Mouse (Mus musculus) neural tube, embryonic 12.5 days (tissue): ENCODE data around the gene Sel1l3. TPM values are rescaled to one million over a fixed set of nuclear protein-coding genes. Genes with fewer than 3 reads are reported as not detected.

Source experiments
- ATAC-seq: fragments of 200-750 bp; cut with Nextera tagmentation; 2 replicates; pipeline ENCODE4 v1.8.0; 2017; ENCODE audit warnings: low read depth, mild to moderate bottlenecking, moderate TSS enrichment, moderate library complexity; ENCODE audit not compliant: low FRiP score
- H3K27ac ChIP-seq: fragments of 300-500 bp; sonication (generic); 2 replicates; pipeline ENCODE4 v1.5.1; 2016
- H3K27me3 ChIP-seq: fragments of 300-500 bp; sonication (generic); replicated peaks from 2 replicates; pipeline ENCODE4 v1.6.1; 2016; ENCODE audit warnings: mild to moderate bottlenecking
- H3K36me3 ChIP-seq: fragments of 300-500 bp; sonication (generic); 2 replicates; pipeline ENCODE4 v1.6.1; 2016; ENCODE audit warnings: mild to moderate bottlenecking
- H3K4me1 ChIP-seq: fragments of 300-500 bp; sonication (generic); 2 replicates; pipeline ENCODE4 v1.6.1; 2016
- H3K4me2 ChIP-seq: fragments of 300-500 bp; sonication (generic); replicated peaks from 2 replicates; pipeline ENCODE4 v1.6.1; 2016; ENCODE audit warnings: mild to moderate bottlenecking
- H3K4me3 ChIP-seq: fragments of 300-500 bp; sonication (generic); 2 replicates; pipeline ENCODE4 v1.5.1; 2016
- H3K9ac ChIP-seq: fragments of 300-500 bp; sonication (generic); 2 replicates; pipeline ENCODE4 v1.6.1; 2016; ENCODE audit warnings: mild to moderate bottlenecking
- H3K9me3 ChIP-seq: fragments of 300-500 bp; sonication (generic); 2 replicates; pipeline ENCODE4 v1.6.1; 2016; ENCODE audit warnings: mild to moderate bottlenecking
- WGBS: fragments of 180-500 bp; shearing (Covaris S2); methylation state at CpG from one replicate; pipeline ENCODE4 v1.1.7; 2016; 5-methylcytosine and 5-hydroxymethylcytosine counted together
- polyA plus RNA-seq: library from polyadenylated mRNA; unstranded; fragments of >200 nt; fragmentation: Nextera tagmentation; extraction: Ambion mirVana; gene quantifications from 2 replicates; pipeline ENCODE4 v1.2.1, GENCODE M21; 2016

Gene Sel1l3
- polyA plus RNA-seq, result 4.6 and 5.7 TPM in 2 replicates

DNA sequence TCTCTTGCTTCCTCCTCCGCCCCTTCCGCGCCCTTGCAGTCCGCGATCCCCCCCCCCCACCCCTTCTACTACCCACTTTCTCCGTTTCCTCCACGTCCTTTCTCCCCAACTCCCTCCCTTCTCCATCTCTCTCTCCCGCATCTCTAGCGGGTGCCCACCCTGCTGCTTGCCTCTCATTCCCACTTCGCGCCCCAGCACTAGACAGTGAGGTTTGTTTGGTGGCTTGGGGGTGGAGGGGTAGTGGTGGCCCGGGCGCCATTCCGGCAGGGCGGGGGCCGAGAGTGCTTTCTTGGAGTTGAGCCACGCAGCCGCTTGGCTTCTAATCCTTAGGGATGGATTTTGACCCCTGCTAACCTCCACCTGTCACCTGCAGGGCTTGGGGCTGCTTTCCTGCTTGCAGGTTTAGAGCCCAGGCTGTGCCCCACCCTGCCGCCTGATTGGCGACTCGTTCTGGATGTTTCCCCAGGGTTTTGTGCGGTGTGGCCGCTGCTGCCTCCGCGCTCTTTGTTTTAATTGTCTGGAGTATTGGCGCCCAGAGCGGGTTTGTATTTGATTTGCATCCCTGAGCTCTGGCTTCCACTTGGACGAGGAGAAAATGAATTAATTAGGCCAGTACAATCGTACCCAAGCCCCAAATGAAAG is at the start of gene Sel1l3:
Sel1l3 (minus strand) TSS at position 217 of the 642 bp plus-strand sequence.
- Histone ChIP-seq H3K27me3 (peaks cover 19% of the 10 kb centered on the region), H3K9me3 (no peaks in the 10 kb centered on the region), H3K36me3 (no peaks in the 10 kb centered on the region), H3K4me3 (peak within 1 kb of the TSS; percentile 74), H3K9ac (peak within 1 kb of the TSS; percentile 76), H3K4me1 (peaks cover 12% of the 10 kb centered on the region), H3K4me2 (peak within 1 kb of the TSS; percentile 100), H3K27ac (no peak within 1 kb of the TSS)
- under 1% methylated on average over 25 of the region's 29 CpGs for WGBS
- ATAC-seq, result peak; percentile 69

DNA sequence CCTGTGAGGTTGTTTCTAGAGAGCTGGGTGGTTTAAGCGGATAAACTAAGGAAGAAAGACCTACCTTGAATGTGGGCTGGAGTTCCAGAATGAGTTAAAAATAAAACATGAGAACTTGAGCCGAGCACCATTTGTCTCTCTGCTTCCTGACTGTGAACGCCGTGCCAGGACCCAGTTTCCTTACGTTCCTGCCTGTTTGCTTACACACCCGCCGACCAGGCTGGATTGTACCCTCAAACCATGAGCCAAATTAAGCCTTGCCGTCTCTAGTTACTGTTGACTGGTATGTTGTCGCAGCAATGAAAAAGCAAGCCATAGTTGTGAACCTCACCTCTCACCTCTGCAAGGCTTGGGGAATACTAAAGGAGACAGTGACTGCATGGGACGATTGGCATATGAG is 48.3 kb upstream of the Sel1l3 start:
- Histone ChIP-seq H3K27me3 (0 out of 2 replicates have a peak, but pooled peaks cover 2% of the 10 kb centered on the region), H3K4me1 (peaks cover 9% of the 10 kb centered on the region; the same call in 1 of the 2 replicates), H3K9me3 (0 out of 2 replicates have a peak, but pooled peaks cover 3% of the 10 kb centered on the region), H3K36me3 (no peaks in the 10 kb centered on the region), H3K9ac (no peak overlapping the region), H3K27ac (no peak overlapping the region), H3K4me3 (no peak overlapping the region), H3K4me2 (no peak overlapping the region)
- WGBS, result 79% methylated on average over 10 of the region's 10 CpGs
- ATAC-seq, result no peak

DNA sequence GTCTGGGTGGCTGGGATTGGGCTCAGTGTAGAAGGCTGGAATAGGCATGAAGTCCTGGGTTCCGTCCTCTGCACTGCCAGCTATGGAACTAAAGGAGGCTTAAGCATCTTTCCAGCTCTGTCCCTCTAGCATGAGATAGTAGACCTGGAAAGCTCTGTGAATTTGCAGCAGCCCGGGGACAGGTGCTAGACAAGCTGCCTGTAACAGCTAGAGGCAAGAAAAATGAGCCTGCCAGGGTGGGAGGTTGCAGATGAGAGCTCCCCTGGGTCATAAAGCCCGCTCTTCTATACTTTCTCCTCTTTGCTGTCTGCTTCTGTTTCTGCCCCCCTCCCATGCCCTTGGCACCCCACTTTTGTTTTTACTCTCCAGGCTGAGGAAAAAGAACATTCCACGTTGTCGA is 46.2 kb upstream of the Sel1l3 start:
- Histone ChIP-seq H3K4me2 (no peak overlapping the region), H3K4me1 (peaks cover 9% of the 10 kb centered on the region; the same call in 1 of the 2 replicates), H3K27ac (no peak overlapping the region), H3K9ac (no peak overlapping the region), H3K36me3 (no peaks in the 10 kb centered on the region), H3K27me3 (0 out of 2 replicates have a peak, but pooled peaks cover 2% of the 10 kb centered on the region), H3K4me3 (no peak overlapping the region), H3K9me3 (0 out of 2 replicates have a peak, but pooled peaks cover 3% of the 10 kb centered on the region)
- WGBS, result 56% methylated on average over 5 of the region's 5 CpGs
- no peak for ATAC-seq

DNA sequence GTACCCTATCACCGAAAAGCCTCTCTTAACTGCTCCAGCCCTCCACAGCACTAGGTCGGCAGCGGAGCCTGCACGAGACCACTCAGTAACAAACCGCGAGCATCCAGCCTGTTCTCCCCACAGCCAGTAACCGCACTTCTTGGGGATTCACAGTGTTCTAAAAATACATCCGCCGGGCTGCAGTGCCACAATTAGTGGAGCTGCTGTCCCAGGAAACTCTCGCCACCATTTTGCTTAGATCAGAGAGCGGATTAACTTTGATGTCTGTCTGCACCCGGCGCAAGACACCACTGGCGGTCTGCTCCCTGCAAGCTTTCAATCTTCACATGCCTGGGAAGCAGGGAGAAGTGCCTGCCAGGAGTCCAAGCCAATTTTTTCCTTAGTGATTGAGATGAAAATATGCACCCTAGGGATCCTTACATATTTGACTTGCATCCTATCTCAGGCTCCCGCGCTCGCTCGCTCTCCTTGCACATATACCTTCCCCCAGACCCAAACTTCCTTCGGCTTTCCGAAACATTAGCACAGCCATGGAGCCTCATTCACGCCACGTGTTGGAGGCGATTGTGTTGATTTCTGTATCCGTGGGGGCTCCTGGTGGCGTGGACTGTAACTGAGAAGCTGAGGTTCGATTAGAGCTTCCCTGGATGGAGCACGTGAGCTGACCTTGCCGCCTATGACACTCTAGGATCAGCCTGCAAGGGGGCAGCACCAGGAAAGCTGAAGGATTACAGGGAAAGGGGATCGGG is 44.5 kb upstream of the Sel1l3 start:
- Histone ChIP-seq H3K27me3 (0 out of 2 replicates have a peak, but pooled peaks cover 2% of the 10 kb centered on the region), H3K36me3 (no peaks in the 10 kb centered on the region), H3K4me3 (peak overlapping the region; percentile 27), H3K4me2 (peak overlapping the region; percentile 68), H3K9ac (peak overlapping the region; percentile 33), H3K9me3 (0 out of 2 replicates have a peak, but pooled peaks cover 3% of the 10 kb centered on the region), H3K4me1 (peaks cover 9% of the 10 kb centered on the region; the same call in 1 of the 2 replicates), H3K27ac (no peak overlapping the region)
- 5% methylated on average over 29 of the region's 29 CpGs for WGBS
- peak; percentile 71 for ATAC-seq

DNA sequence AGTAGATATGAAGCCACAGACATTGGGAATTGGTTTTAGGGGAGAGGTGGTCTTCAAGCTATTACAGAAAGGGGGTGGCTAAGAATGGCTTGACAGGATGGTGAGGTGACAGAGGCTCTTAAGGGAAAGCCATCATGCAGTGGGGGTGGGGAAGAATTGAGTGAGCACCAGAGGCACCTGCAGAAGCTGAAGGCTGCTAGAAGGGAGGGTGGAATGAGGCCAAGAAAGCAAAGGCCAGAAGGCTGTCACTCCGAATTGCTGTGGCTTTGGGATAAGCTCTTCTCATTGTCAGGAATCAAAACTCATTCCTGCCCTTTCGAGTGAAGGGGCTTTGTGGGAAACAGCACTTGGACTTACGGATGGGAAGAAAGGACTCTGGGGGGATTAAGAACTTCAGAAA is 41.1 kb upstream of the Sel1l3 start:
- H3K27ac ChIP-seq, result no peak overlapping the region

DNA sequence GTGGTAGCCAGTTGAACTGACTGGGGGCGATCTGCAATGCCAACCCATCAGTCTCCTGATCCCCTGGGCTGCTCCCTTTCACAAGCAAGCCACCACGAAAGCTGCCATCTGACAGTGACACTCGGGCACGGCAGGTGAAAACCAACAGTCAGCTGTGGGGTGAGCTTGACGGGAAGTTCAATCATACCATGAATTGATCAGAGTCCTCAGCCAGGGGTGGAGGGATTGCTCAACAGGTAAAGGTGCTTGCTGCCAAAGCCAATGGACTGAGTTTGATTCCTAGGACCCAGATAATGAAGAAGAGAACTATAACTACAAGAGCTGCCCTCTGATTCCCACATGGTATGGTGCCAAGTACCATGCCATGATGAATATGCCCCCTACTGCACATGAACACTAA is 40.4 kb upstream of the Sel1l3 start:
- H3K4me3 ChIP-seq, result no peak overlapping the region

More for the DNA sequence above, 41.1 kb upstream of the Sel1l3 start:
- Histone ChIP-seq H3K4me3 (no peak overlapping the region), H3K9me3 (no peaks in the 10 kb centered on the region), H3K9ac (no peak overlapping the region), H3K4me1 (peaks cover 9% of the 10 kb centered on the region; the same call in 1 of the 2 replicates), H3K4me2 (no peak overlapping the region), H3K27me3 (0 out of 2 replicates have a peak, but pooled peaks cover 2% of the 10 kb centered on the region), H3K36me3 (no peaks in the 10 kb centered on the region)
- whole genome bisulfite sequencing, result 76% methylated on average over 3 of the region's 3 CpGs
- ATAC-seq, result no peak

DNA sequence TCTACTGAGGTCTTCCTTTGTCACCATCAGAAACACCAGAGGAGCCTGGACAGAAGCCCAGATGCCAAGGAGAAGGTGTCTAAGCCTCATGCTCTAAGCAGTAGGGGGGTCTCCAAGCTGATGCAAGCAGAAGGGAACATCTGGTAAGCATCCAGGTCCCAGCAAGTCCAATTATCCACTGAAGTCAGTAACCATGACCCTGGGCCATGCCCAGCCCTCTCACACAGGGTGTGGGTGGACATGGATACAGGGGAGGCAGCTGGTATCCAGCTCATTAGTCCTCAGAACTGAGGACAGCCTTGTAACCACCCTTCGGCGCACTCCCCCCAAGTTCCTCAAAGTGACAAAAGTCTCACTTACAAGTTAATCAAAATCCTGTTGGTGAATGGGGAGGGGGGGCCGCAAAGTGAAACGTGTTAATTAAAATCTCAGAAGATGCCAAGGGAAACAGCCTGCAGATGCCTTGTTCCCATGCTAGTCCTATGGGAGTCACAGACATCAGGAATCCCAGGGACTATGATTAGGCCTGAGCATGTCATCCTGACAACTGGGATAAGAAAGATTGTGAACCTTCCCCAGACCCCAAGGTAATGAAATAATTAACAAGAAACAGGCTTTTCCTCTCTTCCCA is 35.8 kb upstream of the Sel1l3 start:
- no peaks in the 10 kb centered on the region for H3K4me1 ChIP-seq
- H3K9ac ChIP-seq, result no peak overlapping the region
- 81% methylated on average over 4 of the region's 4 CpGs for WGBS
- H3K27ac ChIP-seq, result no peak overlapping the region
- H3K9me3 ChIP-seq, result no peaks in the 10 kb centered on the region
- no peaks in the 10 kb centered on the region for H3K36me3 ChIP-seq
- no peaks in the 10 kb centered on the region for H3K27me3 ChIP-seq
- H3K4me2 ChIP-seq, result no peak overlapping the region
- no peak overlapping the region for H3K4me3 ChIP-seq
- no peak for ATAC-seq

More for the DNA sequence above, 40.4 kb upstream of the Sel1l3 start:
- no peak for ATAC-seq
- 0 out of 2 replicates have a peak, but pooled peaks cover under 1% of the 10 kb centered on the region for H3K27me3 ChIP-seq
- H3K36me3 ChIP-seq, result no peaks in the 10 kb centered on the region
- H3K4me1 ChIP-seq, result peaks cover 9% of the 10 kb centered on the region; the same call in 1 of the 2 replicates
- no peaks in the 10 kb centered on the region for H3K9me3 ChIP-seq
- 82% methylated on average over 5 of the region's 5 CpGs for WGBS
- H3K9ac ChIP-seq, result no peak overlapping the region
- no peak overlapping the region for H3K27ac ChIP-seq
- H3K4me2 ChIP-seq, result no peak overlapping the region

DNA sequence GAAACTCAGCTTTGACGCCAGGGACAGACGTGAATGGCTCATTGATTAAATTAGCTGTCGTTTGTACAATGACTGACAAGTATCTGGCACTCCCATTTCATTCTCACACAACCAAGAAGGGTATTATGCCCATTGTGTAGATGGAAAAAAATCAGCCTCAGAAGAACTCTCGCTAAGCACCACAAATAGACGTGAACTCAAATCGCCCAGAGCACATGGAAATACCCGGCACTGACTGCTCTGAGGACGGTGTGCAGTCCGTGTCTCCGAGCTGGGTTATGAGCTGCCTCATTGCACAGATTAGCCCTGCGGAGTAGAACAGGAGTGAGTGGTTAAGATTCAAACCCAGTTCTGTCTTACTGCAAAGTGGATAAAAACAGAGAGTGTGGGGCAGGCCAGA is 34.8 kb upstream of the Sel1l3 start:
- Histone ChIP-seq H3K27me3 (no peaks in the 10 kb centered on the region), H3K9ac (no peak overlapping the region), H3K9me3 (no peaks in the 10 kb centered on the region), H3K36me3 (no peaks in the 10 kb centered on the region), H3K4me2 (no peak overlapping the region), H3K4me3 (no peak overlapping the region), H3K4me1 (no peaks in the 10 kb centered on the region), H3K27ac (no peak overlapping the region)
- ATAC-seq, result no peak
- 32% methylated on average over 11 of the region's 11 CpGs for WGBS

DNA sequence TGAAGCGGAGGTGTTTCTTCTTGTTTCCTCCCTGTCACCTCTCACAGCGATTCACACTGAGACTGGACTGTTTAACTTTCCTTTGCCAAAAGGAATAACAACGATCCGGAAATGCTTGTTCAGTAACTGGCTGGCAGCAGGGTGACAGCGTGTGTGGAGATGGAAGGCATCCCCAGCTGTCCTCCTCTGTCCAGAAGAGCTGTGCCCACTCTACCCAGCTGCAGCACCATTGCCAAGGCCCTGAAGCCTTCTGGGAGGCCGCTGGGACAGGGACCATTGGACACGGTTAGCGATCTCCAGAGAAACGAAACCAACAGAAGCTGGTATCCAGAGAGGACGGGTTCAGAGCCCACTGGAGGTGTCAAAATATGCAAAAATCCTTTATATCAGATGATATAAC is 30.2 kb upstream of the Sel1l3 start:
- 79% methylated on average over 10 of the region's 10 CpGs for WGBS
- no peak for ATAC-seq

DNA sequence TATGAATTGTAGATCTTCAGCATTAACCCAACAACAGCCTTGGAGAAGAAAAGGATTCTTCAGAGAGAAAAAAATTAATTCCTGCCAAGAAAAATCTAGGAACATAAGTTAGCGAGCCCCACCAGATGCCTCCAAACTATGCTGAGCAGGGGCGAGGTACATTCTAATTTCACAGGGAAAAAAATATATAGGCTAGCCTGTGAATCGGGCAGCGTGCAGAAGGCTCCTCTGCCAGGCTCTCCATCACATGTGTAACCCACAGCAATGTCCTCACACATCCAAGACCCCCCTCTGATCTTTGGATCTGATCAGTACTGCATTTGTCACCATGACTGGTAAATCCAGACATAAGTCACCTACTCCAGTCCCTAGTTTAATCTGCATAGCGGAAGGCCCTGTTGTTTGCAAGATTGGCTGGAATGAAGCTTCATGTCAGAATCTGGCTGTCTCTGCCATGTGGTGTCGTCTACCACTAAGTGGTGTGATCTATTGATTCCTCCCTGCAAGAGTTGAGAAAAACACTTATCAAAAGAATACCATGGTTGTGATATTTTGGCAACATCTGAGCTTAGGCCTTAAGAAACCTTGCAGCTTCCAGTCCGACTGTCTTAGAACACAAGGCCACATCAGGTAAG is 29.3 kb upstream of the Sel1l3 start:
- Histone ChIP-seq H3K4me1 (peaks cover 11% of the 10 kb centered on the region), H3K27me3 (no peaks in the 10 kb centered on the region), H3K36me3 (no peaks in the 10 kb centered on the region), H3K4me3 (no peak overlapping the region), H3K4me2 (no peak overlapping the region), H3K27ac (no peak overlapping the region), H3K9ac (no peak overlapping the region), H3K9me3 (no peaks in the 10 kb centered on the region)
- WGBS, result 91% methylated on average over 7 of the region's 7 CpGs
- no peak for ATAC-seq

More for the DNA sequence above, 30.2 kb upstream of the Sel1l3 start:
- Histone ChIP-seq H3K9ac (no peak overlapping the region), H3K9me3 (no peaks in the 10 kb centered on the region), H3K4me3 (no peak overlapping the region), H3K36me3 (no peaks in the 10 kb centered on the region), H3K27me3 (no peaks in the 10 kb centered on the region), H3K4me2 (no peak overlapping the region), H3K4me1 (peaks cover 11% of the 10 kb centered on the region), H3K27ac (no peak overlapping the region)

DNA sequence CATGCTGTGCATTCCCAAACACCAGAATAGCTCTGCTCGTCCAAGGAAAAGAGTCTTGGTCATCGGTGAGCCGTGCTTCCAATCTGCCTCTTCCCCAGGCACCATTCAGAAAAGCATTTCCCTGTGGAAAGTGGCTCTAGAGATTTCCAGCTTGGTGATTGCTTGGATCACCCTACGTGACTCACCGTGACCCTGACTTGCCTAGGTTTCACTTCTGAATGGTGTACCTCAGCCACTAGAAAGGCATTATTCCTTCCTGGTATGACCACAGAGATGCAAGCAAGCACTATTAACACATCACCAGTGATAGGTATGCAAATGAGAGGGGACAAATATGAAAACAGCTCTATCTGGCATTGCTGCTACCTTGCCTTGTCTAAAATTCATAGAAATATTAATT is 28.2 kb upstream of the Sel1l3 start:
- Histone ChIP-seq H3K4me1 (peaks cover 11% of the 10 kb centered on the region), H3K4me3 (no peak overlapping the region), H3K27ac (no peak overlapping the region), H3K4me2 (no peak overlapping the region), H3K27me3 (no peaks in the 10 kb centered on the region), H3K9ac (no peak overlapping the region), H3K9me3 (no peaks in the 10 kb centered on the region), H3K36me3 (no peaks in the 10 kb centered on the region)
- 83% methylated on average over 5 of the region's 5 CpGs for WGBS
- ATAC-seq, result no peak

DNA sequence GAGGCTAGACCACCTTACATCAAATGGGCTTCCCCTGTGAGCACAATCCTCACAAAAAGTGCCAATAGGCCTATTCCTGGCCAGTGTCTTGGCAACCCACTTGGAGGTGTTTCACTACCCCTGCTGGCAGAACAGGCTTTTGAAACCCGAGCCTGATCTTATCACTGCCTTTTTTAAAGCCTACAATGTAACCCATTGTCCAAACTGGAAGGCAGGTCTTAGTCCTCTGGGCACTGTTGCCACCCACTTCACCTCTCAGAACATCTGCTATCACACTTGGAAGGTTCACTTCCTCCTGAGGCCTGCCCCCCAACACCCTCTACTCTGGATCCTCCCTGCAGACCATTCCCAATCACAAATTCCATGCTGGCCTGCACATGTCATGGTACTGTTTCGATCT is 27.4 kb upstream of the Sel1l3 start:
- no peak overlapping the region for H3K4me3 ChIP-seq
- no peaks in the 10 kb centered on the region for H3K27me3 ChIP-seq
- no peak for ATAC-seq
- no peaks in the 10 kb centered on the region for H3K36me3 ChIP-seq
- peaks cover 11% of the 10 kb centered on the region for H3K4me1 ChIP-seq
- 47% methylated on average over 2 of the region's 2 CpGs for WGBS
- H3K27ac ChIP-seq, result no peak overlapping the region
- H3K9ac ChIP-seq, result no peak overlapping the region
- no peaks in the 10 kb centered on the region for H3K9me3 ChIP-seq
- H3K4me2 ChIP-seq, result no peak overlapping the region
